Mouse (Mus musculus): ENCODE measurements around the gene Olfr1136.

Gene Olfr1136

GRCm38 (mm10) chr2:87693847-87694246 is at the start of gene Olfr1136:
Gene Olfr1136, minus strand, starts transcription at chr2:87693947.
- DNase-seq, result no peak

- no peak for DNase-seq
Observed at GRCm38 (mm10) chr2:87743452-87743851, 49.7 kb upstream of the Olfr1136 start, which contains the start of gene Olfr1140. Gene Olfr1140, plus strand, starts transcription at chr2:87743752.

GRCm38 (mm10) chr2:87739878-87740277 is 46.1 kb upstream of the Olfr1136 start, which contains the start of gene Olfr1138:
Gene Olfr1138, minus strand, starts transcription at chr2:87739978.
- DNase-seq, result no peak

- no peak for DNase-seq
Observed at GRCm38 (mm10) chr2:87713079-87713478, 19.3 kb upstream of the Olfr1136 start, which contains the start of gene Olfr1137. Gene Olfr1137, minus strand, starts transcription at chr2:87713179.

- no peak for DNase-seq
Observed at GRCm38 (mm10) chr2:87673564-87673963, 20.2 kb downstream of the Olfr1136 start, which contains the start of gene Olfr1135. Gene Olfr1135, minus strand, starts transcription at chr2:87673664.

- no peak for DNase-seq
Observed at GRCm38 (mm10) chr2:87658360-87658759, 35.4 kb downstream of the Olfr1136 start, which contains the start of gene Olfr1134. Gene Olfr1134, minus strand, starts transcription at chr2:87658460.

- no peak for DNase-seq
Observed at GRCm38 (mm10) chr2:87647274-87647673, 46.5 kb downstream of the Olfr1136 start, which contains the start of gene Olfr1133. Gene Olfr1133, minus strand, starts transcription at chr2:87647374.

Data from spleen, adult 18-20 months (tissue).